Mouse (Mus musculus): Measurements from ENCODE around the gene Hcar2.

The Hcar2 gene

GRCm38 (mm10) chr5:123865365-123865764 lies at the start of gene Hcar2:
Hcar2 (minus strand) TSS chr5:123865499.
- no peak for DNase-seq

GRCm38 (mm10) chr5:123914852-123915251 lies 49.6 kb upstream of the Hcar2 start:
- DNase-seq, result no peak

- DNase-seq, result no peak
Measured at GRCm38 (mm10) chr5:123907631-123907977, 42.3 kb upstream of the Hcar2 start.

- peak; percentile 99 to 100 for DNase-seq
Measured at GRCm38 (mm10) chr5:123906976-123907630, 41.8 kb upstream of the Hcar2 start, which contains the start of gene Denr. Denr (plus strand) TSS chr5:123907175.

GRCm38 (mm10) chr5:123906146-123906975 lies 41.1 kb upstream of the Hcar2 start:
- DNase-seq, result no peak

- no peak for DNase-seq
Measured at GRCm38 (mm10) chr5:123904059-123904672, 38.9 kb upstream of the Hcar2 start.

GRCm38 (mm10) chr5:123897352-123897751 lies 32.1 kb upstream of the Hcar2 start:
- DNase-seq, result no peak

GRCm38 (mm10) chr5:123896395-123896794 lies 31.1 kb upstream of the Hcar2 start:
- no peak for DNase-seq

GRCm38 (mm10) chr5:123893520-123893919 lies 28.2 kb upstream of the Hcar2 start:
- DNase-seq, result no peak

GRCm38 (mm10) chr5:123891669-123892068 lies 26.4 kb upstream of the Hcar2 start:
- DNase-seq, result no peak

GRCm38 (mm10) chr5:123890987-123891386 lies 25.7 kb upstream of the Hcar2 start:
- no peak for DNase-seq

- DNase-seq, result no peak
Measured at GRCm38 (mm10) chr5:123890312-123890711, 25.0 kb upstream of the Hcar2 start.

GRCm38 (mm10) chr5:123886365-123886764 lies 21.1 kb upstream of the Hcar2 start:
- DNase-seq, result no peak

GRCm38 (mm10) chr5:123884332-123884731 lies 19.0 kb upstream of the Hcar2 start:
- no peak for DNase-seq

- DNase-seq, result no peak
Measured at GRCm38 (mm10) chr5:123883891-123884290, 18.6 kb upstream of the Hcar2 start.

GRCm38 (mm10) chr5:123880778-123881177 lies 15.5 kb upstream of the Hcar2 start:
- DNase-seq, result no peak

GRCm38 (mm10) chr5:123879928-123880327 lies 14.6 kb upstream of the Hcar2 start, which contains the start of gene Hcar1:
Hcar1 (minus strand) TSS chr5:123880020.
- no peak for DNase-seq

- DNase-seq, result no peak
Measured at GRCm38 (mm10) chr5:123878056-123878455, 12.8 kb upstream of the Hcar2 start.

GRCm38 (mm10) chr5:123874177-123874576 lies 8.9 kb upstream of the Hcar2 start:
- no peak for DNase-seq

- no peak for DNase-seq
Measured at GRCm38 (mm10) chr5:123869615-123870014, 4.3 kb upstream of the Hcar2 start.

- DNase-seq, result no peak
Measured at GRCm38 (mm10) chr5:123866457-123866856, 1.2 kb upstream of the Hcar2 start.

GRCm38 (mm10) chr5:123863934-123864333 lies 1.4 kb downstream of the Hcar2 start:
- no peak for DNase-seq

Data from cerebellum, adult 18-20 months (tissue).